Mouse (Mus musculus) stomach, embryonic 14.5 days (tissue): Measurements from ENCODE around the gene Senp7. TPM values are rescaled to one million over a fixed set of nuclear protein-coding genes. Genes with fewer than 3 reads are reported as not detected.
"Not testable (repeated sequence)": the region's sequence is repeated elsewhere in the genome, so short reads cannot be mapped to it uniquely, and the experiment has no call there.

Source experiments
- ATAC-seq: fragments of 200-750 bp; cut with Nextera tagmentation; 2 replicates; pipeline ENCODE4 v1.8.0; 2017; ENCODE audit warnings: low read depth, moderate TSS enrichment; ENCODE audit not compliant: insufficient number of reproducible peaks, insufficient read depth, low FRiP score
- H3K27ac ChIP-seq: fragments of 300-500 bp; sonication (generic); 2 replicates; pipeline ENCODE4 v1.5.1; 2014; ENCODE audit warnings: mild to moderate bottlenecking, low read length, moderate library complexity, mixed read lengths
- H3K27me3 ChIP-seq: fragments of 300-500 bp; sonication (generic); 2 replicates; pipeline ENCODE4 v1.6.1; 2014; ENCODE audit warnings: low read length, control low read depth, mixed read lengths; ENCODE audit not compliant: control insufficient read depth, insufficient read depth
- H3K36me3 ChIP-seq: fragments of 300-500 bp; sonication (generic); 2 replicates; pipeline ENCODE4 v1.6.1; 2014; ENCODE audit warnings: mild to moderate bottlenecking, control low read depth, low read length, moderate library complexity, mixed read lengths; ENCODE audit not compliant: control insufficient read depth, insufficient read depth
- H3K4me1 ChIP-seq: fragments of 300-500 bp; sonication (generic); 2 replicates; pipeline ENCODE4 v1.6.1; 2014; ENCODE audit warnings: low read length, control low read depth, mixed read lengths; ENCODE audit not compliant: control insufficient read depth, insufficient read depth
- H3K4me2 ChIP-seq: fragments of 300-500 bp; sonication (generic); replicated peaks from 2 replicates; pipeline ENCODE4 v1.6.1; 2014; ENCODE audit warnings: low read depth, low read length, control low read depth
- H3K4me3 ChIP-seq: fragments of 300-500 bp; sonication (generic); 2 replicates; pipeline ENCODE4 v1.5.1; 2014; ENCODE audit warnings: low read depth, low read length, control low read depth
- H3K9ac ChIP-seq: fragments of 300-500 bp; sonication (generic); replicated peaks from 2 replicates; pipeline ENCODE4 v1.6.1; 2014; ENCODE audit warnings: low read depth, mild to moderate bottlenecking, control low read depth, low read length, moderate library complexity, mixed read lengths
- H3K9me3 ChIP-seq: fragments of 300-500 bp; sonication (generic); 2 replicates; pipeline ENCODE4 v1.6.1; 2016; ENCODE audit warnings: low read depth, low read length, control low read depth; ENCODE audit not compliant: control insufficient read depth
- WGBS: fragments of 180-500 bp; shearing (Covaris S2); extraction: QIAGEN DNeasy Blood & Tissue Kit; methylation state at CpG from one replicate; pipeline ENCODE4 v1.1.7; 2014; 5-methylcytosine and 5-hydroxymethylcytosine counted together
- polyA plus RNA-seq: library from polyadenylated mRNA; unstranded; fragments of >200 nt; fragmentation: Nextera tagmentation; extraction: Ambion mirVana; gene quantifications from 2 replicates; pipeline ENCODE4 v1.2.1, GENCODE M21; 2014

Senp7 gene
- 46.4 and 47.9 TPM in 2 replicates for polyA plus RNA-seq

GRCm38 (mm10) chr16:56048038-56048437, at the start of gene Senp7:
Senp7 (plus strand) TSS chr16:56048338.
- not testable (repeated sequence) for H3K4me1 ChIP-seq, H3K36me3 ChIP-seq, H3K9me3 ChIP-seq, H3K9ac ChIP-seq, H3K4me2 ChIP-seq, ATAC-seq, H3K4me3 ChIP-seq, H3K27ac ChIP-seq, H3K27me3 ChIP-seq
- no CpG with 5 or more reads among the region's 4 CpGs for WGBS

- 93% methylated on average over 11 of the region's 11 CpGs for WGBS
- H3K4me2 ChIP-seq = no peak overlapping the region
- H3K27ac ChIP-seq = no peak overlapping the region
- no peaks in the 10 kb centered on the region for H3K4me1 ChIP-seq
- H3K9me3 ChIP-seq = no peaks in the 10 kb centered on the region
- no peak overlapping the region for H3K4me3 ChIP-seq
- peaks cover 32% of the 10 kb centered on the region for H3K36me3 ChIP-seq
- no peak overlapping the region for H3K9ac ChIP-seq
- no peaks in the 10 kb centered on the region for H3K27me3 ChIP-seq
- ATAC-seq = no peak
These were observed 41.3 kb upstream of the Senp7 start for GRCm38 (mm10) chr16:56006798-56007197.

GRCm38 (mm10) chr16:56008862-56009261, 39.3 kb upstream of the Senp7 start:
- H3K36me3 ChIP-seq = peaks cover 34% of the 10 kb centered on the region

DNA sequence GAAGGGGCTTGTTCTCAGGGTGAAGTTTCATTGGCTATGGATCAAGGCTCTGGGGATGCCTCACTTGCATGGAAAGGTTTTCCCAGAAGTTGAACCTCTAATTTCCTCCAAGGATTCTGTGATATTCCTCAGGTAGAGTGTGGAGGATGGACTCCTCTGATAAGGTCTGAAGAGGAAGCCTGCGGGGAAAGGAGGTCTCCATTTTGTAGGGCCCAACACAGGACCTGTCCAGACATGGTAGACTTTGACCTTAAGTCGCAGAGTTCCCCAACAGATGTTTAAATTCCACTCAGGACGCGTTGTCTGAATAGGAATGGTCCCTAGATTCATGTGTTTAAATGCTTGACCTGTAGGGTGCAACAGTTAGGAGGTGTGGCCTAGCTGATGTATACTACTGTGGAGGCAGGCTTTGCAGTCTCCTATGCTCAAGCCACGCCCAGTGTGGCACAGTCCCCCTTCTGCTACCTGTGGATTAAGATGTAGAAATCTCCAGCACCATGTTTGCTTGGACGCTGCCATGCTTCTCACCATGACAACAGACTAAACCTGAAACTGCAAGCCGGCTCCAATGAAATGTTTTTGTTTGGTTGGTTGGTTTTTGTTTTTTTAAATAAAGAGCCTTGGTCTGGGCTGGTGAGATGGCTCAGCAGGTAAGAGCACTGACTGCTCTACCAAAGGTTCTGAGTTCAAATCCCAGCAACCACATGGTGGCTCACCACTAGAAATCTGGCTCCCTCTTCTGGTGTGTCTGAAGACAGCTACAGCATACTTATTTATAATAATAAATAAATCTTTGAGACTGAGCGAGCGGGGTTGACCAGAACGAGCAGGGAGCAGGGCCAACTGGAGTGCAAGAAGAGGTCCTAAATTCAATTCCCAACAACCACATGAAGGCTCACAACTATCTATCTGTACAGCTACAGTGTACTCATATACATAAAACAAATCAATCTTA, 35.1 kb upstream of the Senp7 start:
- Histone ChIP-seq H3K4me2 (no peak overlapping the region), H3K9me3 (no peaks in the 10 kb centered on the region), H3K4me3 (no peak overlapping the region), H3K27ac (no peak overlapping the region), H3K9ac (no peak overlapping the region), H3K27me3 (no peaks in the 10 kb centered on the region), H3K4me1 (no peaks in the 10 kb centered on the region), H3K36me3 (peaks cover 18% of the 10 kb centered on the region)
- peak; percentile 53; the same call in 1 of the 2 replicates for ATAC-seq
- 89% methylated on average over 10 of the region's 10 CpGs for WGBS

More at GRCm38 (mm10) chr16:56008862-56009261, 39.3 kb upstream of the Senp7 start:
- Histone ChIP-seq H3K4me3 (no peak overlapping the region), H3K27ac (no peak overlapping the region), H3K27me3 (no peaks in the 10 kb centered on the region), H3K4me2 (no peak overlapping the region), H3K4me1 (no peaks in the 10 kb centered on the region), H3K9ac (no peak overlapping the region), H3K9me3 (no peaks in the 10 kb centered on the region)
- 82% methylated on average over 1 of the region's 1 CpGs for WGBS
- no peak for ATAC-seq

DNA sequence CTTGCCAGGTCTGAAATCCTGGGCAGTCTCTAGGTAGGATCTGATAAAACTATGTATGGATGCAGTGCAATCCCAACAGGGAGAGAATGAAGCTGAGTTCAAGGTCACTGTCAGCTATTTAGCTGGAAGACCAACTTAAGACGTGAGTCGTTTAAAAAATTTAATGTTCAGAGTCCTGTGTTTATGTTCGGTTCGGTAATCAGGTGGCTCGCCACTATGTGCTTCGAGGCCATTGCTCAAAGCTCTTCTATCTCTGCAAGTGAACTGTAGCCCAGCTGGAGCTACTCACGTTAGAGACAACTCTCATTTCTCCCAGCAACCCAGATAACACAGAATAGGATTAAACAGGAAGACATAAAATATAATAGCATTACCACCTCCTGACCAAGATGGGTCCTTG, 34.1 kb upstream of the Senp7 start:
- peaks cover 27% of the 10 kb centered on the region for H3K36me3 ChIP-seq
- no peaks in the 10 kb centered on the region for H3K27me3 ChIP-seq
- no peak overlapping the region for H3K27ac ChIP-seq
- no peak overlapping the region for H3K4me3 ChIP-seq
- no peaks in the 10 kb centered on the region for H3K9me3 ChIP-seq
- no peak for ATAC-seq
- no peak overlapping the region for H3K4me2 ChIP-seq
- no peaks in the 10 kb centered on the region for H3K4me1 ChIP-seq
- WGBS = 63% methylated on average over 7 of the region's 7 CpGs
- no peak overlapping the region for H3K9ac ChIP-seq

GRCm38 (mm10) chr16:56019660-56020059, 28.5 kb upstream of the Senp7 start:
- ATAC-seq = no peak
- H3K4me1 ChIP-seq = no peaks in the 10 kb centered on the region
- 95% methylated on average over 7 of the region's 7 CpGs for WGBS
- no peak overlapping the region for H3K9ac ChIP-seq
- H3K27me3 ChIP-seq = no peaks in the 10 kb centered on the region
- no peak overlapping the region for H3K4me2 ChIP-seq
- no peaks in the 10 kb centered on the region for H3K9me3 ChIP-seq
- no peak overlapping the region for H3K27ac ChIP-seq
- H3K36me3 ChIP-seq = peaks cover 39% of the 10 kb centered on the region
- no peak overlapping the region for H3K4me3 ChIP-seq

GRCm38 (mm10) chr16:56027854-56028629, 20.1 kb upstream of the Senp7 start:
- ATAC-seq = no peak
- Histone ChIP-seq H3K9me3 (no peaks in the 10 kb centered on the region), H3K9ac (peak overlapping the region; percentile 95), H3K4me3 (peak overlapping the region; percentile 73), H3K36me3 (peaks cover 27% of the 10 kb centered on the region; the same call in 1 of the 2 replicates), H3K4me1 (peaks cover 11% of the 10 kb centered on the region), H3K27me3 (no peaks in the 10 kb centered on the region), H3K27ac (no peak overlapping the region), H3K4me2 (peak overlapping the region; percentile 72)
- 38% methylated on average over 12 of the region's 12 CpGs for WGBS

DNA sequence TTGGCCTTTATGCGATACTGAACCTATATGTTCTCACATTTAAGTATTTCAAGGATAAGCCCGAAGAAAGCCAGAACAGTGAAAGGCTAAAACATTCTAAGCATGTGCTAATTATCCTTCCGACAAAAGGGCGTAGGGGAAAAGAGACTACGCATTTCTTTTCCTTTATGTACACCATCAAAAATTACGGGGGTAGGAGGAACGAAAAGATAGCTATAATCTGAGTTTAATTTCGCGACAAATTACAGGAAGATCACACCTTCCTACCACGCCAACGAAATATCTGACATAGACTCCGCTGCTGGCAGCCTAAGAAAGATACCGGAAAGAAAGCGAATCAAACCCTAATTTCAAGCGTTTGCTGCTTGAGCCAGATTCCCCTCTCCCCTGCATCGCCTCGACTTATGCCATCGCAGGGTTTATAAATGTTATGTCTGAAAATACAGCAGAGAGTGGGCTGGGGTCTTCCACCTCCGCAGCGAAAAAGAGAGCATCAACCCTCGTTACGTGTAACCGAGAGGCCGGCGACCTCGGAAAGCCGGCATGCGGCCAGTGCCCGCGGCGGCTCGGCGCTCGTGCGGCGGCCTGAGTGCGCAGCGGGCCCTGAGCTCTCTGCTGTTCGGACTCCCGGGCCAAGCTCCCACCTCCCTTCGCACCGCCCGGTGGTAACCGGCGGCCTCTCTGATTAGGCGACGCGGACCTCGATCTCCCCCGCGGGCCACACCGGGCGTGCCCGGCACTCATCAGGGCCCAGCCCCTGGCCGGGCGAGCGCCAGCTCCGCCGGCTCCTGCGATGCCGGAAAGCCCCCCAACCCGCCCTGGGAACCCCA, 19.2 kb upstream of the Senp7 start:
- H3K9me3 ChIP-seq = no peaks in the 10 kb centered on the region
- H3K27ac ChIP-seq = peak overlapping the region; percentile 90
- peaks cover 11% of the 10 kb centered on the region for H3K4me1 ChIP-seq
- H3K36me3 ChIP-seq = peaks cover 34% of the 10 kb centered on the region
- WGBS = under 1% methylated on average over 60 of the region's 62 CpGs
- peak overlapping the region; percentile 72 for H3K4me2 ChIP-seq
- no peaks in the 10 kb centered on the region for H3K27me3 ChIP-seq
- peak; percentile 84 for ATAC-seq
- H3K9ac ChIP-seq = peak overlapping the region; percentile 95
- H3K4me3 ChIP-seq = peak overlapping the region; percentile 73
